Mouse (Mus musculus): ENCODE results near the gene Me3.

Me3 gene

GRCm38 (mm10) chr7:89829201-89829600 lies 197.0 kb downstream of the Me3 start:
- no peak for DNase-seq (ENCODE audit: low spot score in 2 of 2)

- DNase-seq (ENCODE audit: low spot score in 2 of 2): no peak
Measured at GRCm38 (mm10) chr7:89833521-89833920, 201.3 kb downstream of the Me3 start.

- DNase-seq (ENCODE audit: low spot score in 2 of 2): no peak
Measured at GRCm38 (mm10) chr7:89835566-89835965, 203.4 kb downstream of the Me3 start.

- no peak for DNase-seq (ENCODE audit: low spot score in 2 of 2)
Measured at GRCm38 (mm10) chr7:89836676-89837075, 204.5 kb downstream of the Me3 start.

GRCm38 (mm10) chr7:89837841-89838240 lies 205.6 kb downstream of the Me3 start:
- DNase-seq (ENCODE audit: low spot score in 2 of 2): no peak

- DNase-seq (ENCODE audit: low spot score in 2 of 2): no peak
Measured at GRCm38 (mm10) chr7:89839721-89840120, 207.5 kb downstream of the Me3 start.

GRCm38 (mm10) chr7:89841670-89842403 lies 209.6 kb downstream of the Me3 start:
- peak; percentile 71 to 91 for DNase-seq (ENCODE audit: low spot score in 2 of 2)

GRCm38 (mm10) chr7:89842404-89842715 lies 210.2 kb downstream of the Me3 start:
- no peak for DNase-seq (ENCODE audit: low spot score in 2 of 2)

GRCm38 (mm10) chr7:89843121-89843520 lies 210.9 kb downstream of the Me3 start:
- no peak for DNase-seq (ENCODE audit: low spot score in 2 of 2)

GRCm38 (mm10) chr7:89843533-89843932 lies 211.3 kb downstream of the Me3 start:
- no peak for DNase-seq (ENCODE audit: low spot score in 2 of 2)

GRCm38 (mm10) chr7:89845669-89846068 lies 213.5 kb downstream of the Me3 start:
- DNase-seq (ENCODE audit: low spot score in 2 of 2): no peak

- DNase-seq (ENCODE audit: low spot score in 2 of 2): no peak
Measured at GRCm38 (mm10) chr7:89850510-89850909, 218.3 kb downstream of the Me3 start.

- no peak for DNase-seq (ENCODE audit: low spot score in 2 of 2)
Measured at GRCm38 (mm10) chr7:89852158-89853095, 220.2 kb downstream of the Me3 start.

GRCm38 (mm10) chr7:89853131-89853530 lies 220.9 kb downstream of the Me3 start:
- no peak for DNase-seq (ENCODE audit: low spot score in 2 of 2)

GRCm38 (mm10) chr7:89855196-89855595 lies 223.0 kb downstream of the Me3 start:
- DNase-seq (ENCODE audit: low spot score in 2 of 2): no peak

- DNase-seq (ENCODE audit: low spot score in 2 of 2): no peak
Measured at GRCm38 (mm10) chr7:89856440-89857217, 224.4 kb downstream of the Me3 start.

GRCm38 (mm10) chr7:89864769-89865168 lies 232.6 kb downstream of the Me3 start:
- no peak for DNase-seq (ENCODE audit: low spot score in 2 of 2)

GRCm38 (mm10) chr7:89867221-89867620 lies 235.0 kb downstream of the Me3 start:
- DNase-seq (ENCODE audit: low spot score in 2 of 2): no peak

GRCm38 (mm10) chr7:89879686-89880085 lies 247.5 kb downstream of the Me3 start:
- DNase-seq (ENCODE audit: low spot score in 2 of 2): no peak

GRCm38 (mm10) chr7:89884551-89884950 lies 252.4 kb downstream of the Me3 start:
- no peak for DNase-seq (ENCODE audit: low spot score in 2 of 2)

GRCm38 (mm10) chr7:89891412-89891811 lies 259.2 kb downstream of the Me3 start:
- DNase-seq (ENCODE audit: low spot score in 2 of 2): no peak

GRCm38 (mm10) chr7:89891856-89892255 lies 259.7 kb downstream of the Me3 start:
- no peak for DNase-seq (ENCODE audit: low spot score in 2 of 2)

All from frontal cortex, postnatal 14 days (tissue).